Mouse (Mus musculus): ENCODE data around the gene Olfr656. TPM values are rescaled to one million over a fixed set of nuclear protein-coding genes. Genes with fewer than 3 reads are reported as not detected.

Gene Olfr656
- polyA plus RNA-seq (2015; fragmentation: Nextera tagmentation; extraction: Ambion mirVana), result not detected in 2 replicates

DNA sequence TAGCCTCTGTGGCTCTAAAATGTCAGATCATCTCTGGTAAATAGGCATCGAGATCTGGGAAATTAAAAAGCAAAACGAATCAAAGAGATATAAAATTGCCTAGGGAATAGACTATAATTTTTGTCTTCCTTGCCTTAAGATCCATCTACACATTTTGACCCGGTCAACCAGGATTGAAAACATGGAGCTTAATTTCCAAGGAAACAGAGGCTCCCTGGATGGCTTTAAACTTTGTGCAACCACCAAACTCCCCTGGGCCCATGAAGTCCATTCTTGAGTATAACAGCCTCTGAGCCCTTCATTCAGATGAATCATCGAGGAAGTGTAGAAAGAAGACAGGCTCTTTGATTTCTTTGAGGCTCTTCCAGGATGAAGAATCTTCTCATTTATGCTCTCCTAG is at the start of gene Olfr656:
Olfr656 (plus strand) TSS at position 301 of the 400 bp plus-strand sequence.

DNA sequence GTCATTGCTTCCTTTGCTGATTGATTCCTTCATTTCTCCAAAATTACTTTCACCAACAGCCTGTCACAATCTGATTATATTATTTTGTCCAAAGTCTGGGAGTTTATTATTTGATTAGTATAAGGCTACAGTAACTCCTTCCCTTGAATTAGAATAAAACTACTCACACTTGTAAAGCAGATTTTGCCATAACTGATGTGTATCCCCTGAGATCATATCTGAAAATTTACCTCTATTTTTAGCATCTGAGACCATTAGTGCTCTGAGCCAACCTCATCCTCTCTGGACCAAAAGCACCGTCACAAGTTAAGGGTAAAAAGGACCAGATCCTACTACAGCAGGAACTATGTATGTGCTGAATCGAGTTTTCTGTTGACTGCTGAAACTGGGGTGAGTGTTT is 36.7 kb upstream of the Olfr656 start, which contains the start of gene Olfr653:
Olfr653 (plus strand) TSS at position 301 of the 400 bp plus-strand sequence.

DNA sequence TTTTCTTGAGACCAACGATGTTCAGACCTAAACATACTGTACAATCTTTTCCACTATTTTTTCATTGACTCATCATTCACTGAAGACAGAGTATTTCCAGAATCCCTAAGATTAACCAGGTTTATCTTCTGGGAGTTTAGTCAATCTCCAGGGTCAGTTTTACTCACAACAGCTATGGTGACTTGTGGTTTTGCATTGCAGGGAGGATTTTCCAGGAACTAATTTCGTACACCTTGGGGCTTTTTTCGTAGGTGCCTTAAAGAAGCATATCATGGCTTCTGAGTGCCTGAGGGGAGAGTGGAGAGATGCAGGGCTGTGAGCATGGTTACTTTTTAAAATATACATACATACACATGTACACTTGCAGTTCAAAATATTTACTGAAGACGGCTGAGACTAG is 27.0 kb upstream of the Olfr656 start, which contains the start of gene Olfr654:
Olfr654 (plus strand) TSS at position 301 of the 400 bp plus-strand sequence.

DNA sequence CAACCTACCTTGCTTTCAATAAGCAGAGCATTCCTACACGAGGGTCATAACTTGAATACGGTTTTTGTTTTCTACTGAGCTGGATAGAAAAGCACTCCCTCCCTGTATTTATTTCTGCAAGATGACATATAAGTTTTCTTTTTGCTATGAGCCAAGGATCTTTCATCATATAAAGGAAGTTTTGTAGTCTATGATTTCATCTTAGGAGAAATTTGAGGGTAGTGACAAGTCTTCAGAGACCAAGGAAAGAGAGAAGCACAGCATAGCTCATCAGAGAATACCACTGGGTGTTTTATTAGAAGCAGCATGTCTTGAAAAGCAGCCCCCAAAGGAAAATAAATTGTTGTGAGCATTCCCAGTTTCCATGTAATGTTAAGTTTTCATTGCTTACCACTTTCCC is 12.1 kb upstream of the Olfr656 start, which contains the start of gene Olfr655:
Olfr655 (minus strand) TSS at position 101 of the 400 bp plus-strand sequence.

DNA sequence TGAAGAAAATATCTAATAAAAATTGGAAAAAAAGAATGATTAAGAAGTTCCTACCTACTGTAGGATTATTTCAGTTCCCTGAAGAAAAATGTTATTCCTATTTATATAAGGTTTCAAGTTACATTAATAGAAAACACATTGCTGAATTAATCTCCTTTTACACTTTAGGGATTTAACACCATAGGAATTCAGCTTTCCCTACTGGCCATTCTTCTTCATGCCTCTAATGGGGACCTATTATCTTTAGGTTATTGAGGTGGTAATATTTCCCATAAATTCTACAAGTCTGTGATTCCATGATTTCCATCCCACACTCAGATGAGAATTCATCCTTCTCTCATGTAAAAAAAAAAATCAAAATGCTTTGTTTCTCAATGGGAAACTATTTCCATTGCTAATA is 10.7 kb downstream of the Olfr656 start, which contains the start of gene Olfr657:
Olfr657 (plus strand) TSS at position 301 of the 400 bp plus-strand sequence.

DNA sequence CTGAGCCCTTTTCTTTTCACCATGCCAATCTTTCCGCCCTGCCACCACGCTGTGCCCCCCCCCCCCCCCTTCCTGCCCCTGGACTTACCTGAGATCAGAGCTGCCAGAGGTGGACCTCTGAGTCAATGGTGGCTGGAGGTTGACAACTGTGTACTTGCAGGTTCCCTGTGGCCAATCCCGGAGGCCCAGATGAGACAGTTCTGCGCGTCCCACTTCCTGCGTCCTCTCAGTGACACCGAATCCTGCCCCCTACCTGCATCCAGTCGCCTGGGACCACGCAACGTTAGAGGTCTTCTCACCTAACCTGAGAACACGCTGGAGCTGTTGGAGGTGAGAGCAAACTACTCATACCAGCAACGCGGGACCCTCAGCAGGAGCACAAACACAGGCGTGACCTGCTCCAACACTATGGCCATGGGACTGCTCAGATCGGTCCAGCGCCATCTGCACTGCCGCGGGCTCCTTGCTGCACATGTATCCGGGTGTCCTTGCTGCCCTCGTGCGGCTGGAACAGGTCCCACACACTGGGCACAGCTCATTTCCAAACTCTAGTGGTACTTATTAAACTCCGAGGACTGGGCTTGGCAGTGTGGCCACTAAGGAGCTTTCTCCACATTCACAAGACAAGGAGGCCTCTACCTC is 33.2 kb downstream of the Olfr656 start, which contains the start of gene Olfr658:
Olfr658 (minus strand) TSS at position 465 of the 642 bp plus-strand sequence.

DNA sequence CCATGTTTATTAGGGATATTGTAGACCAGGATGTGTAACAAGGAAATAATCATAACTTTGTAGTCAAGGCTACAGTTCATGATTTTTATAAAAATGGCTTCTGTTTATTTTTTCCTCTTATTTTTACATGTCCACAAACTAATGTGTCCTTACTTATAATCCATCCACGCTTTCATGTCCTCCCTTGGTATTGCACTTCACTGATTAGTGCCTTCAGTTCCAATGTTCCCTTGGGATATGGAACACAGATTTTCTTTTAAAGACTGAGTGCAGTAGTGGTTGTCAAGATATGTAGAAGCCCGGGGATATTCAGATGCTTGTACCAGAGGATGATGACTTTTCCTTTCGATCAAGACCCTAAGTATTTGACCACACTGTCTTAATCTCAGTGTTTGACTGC is 52.7 kb downstream of the Olfr656 start, which contains the start of gene Olfr659:
Olfr659 (plus strand) TSS at position 301 of the 400 bp plus-strand sequence.

Other genes with a start within 250 kb of the Olfr656 start
- 0.14 and 0.67 TPM in 2 replicates for gene Trim30b, start 244.1 kb upstream of the Olfr656 start, polyA plus RNA-seq (2015; fragmentation: Nextera tagmentation; extraction: Ambion mirVana)
- 0.33 and 0.45 TPM in 2 replicates for gene Trim30c, start 213.1 kb upstream of the Olfr656 start, polyA plus RNA-seq (2015; fragmentation: Nextera tagmentation; extraction: Ambion mirVana)
- gene Trim30a, start 148.8 kb upstream of the Olfr656 start, polyA plus RNA-seq (2015; fragmentation: Nextera tagmentation; extraction: Ambion mirVana), result 2.1 and 3.0 TPM in 2 replicates
- 2.0 and 2.2 TPM in 2 replicates for gene Trim30d, start 106.1 kb upstream of the Olfr656 start, polyA plus RNA-seq (2015; fragmentation: Nextera tagmentation; extraction: Ambion mirVana)
- not detected in 2 replicates for gene Olfr651, start 63.8 kb upstream of the Olfr656 start, polyA plus RNA-seq (2015; fragmentation: Nextera tagmentation; extraction: Ambion mirVana)
- not detected in 2 replicates for gene Olfr652, start 53.1 kb upstream of the Olfr656 start, polyA plus RNA-seq (2015; fragmentation: Nextera tagmentation; extraction: Ambion mirVana)
- not detected in 2 replicates for gene Olfr653, start 36.6 kb upstream of the Olfr656 start, polyA plus RNA-seq (2015; fragmentation: Nextera tagmentation; extraction: Ambion mirVana)
- gene Olfr654, start 26.9 kb upstream of the Olfr656 start, polyA plus RNA-seq (2015; fragmentation: Nextera tagmentation; extraction: Ambion mirVana), result not detected in 2 replicates
- gene Olfr655, start 12.2 kb upstream of the Olfr656 start, polyA plus RNA-seq (2015; fragmentation: Nextera tagmentation; extraction: Ambion mirVana), result not detected in 2 replicates
- not detected in 2 replicates for gene Olfr657, start 10.8 kb downstream of the Olfr656 start, polyA plus RNA-seq (2015; fragmentation: Nextera tagmentation; extraction: Ambion mirVana)
- gene Olfr658, start 33.4 kb downstream of the Olfr656 start, polyA plus RNA-seq (2015; fragmentation: Nextera tagmentation; extraction: Ambion mirVana), result not detected in 2 replicates
- gene Olfr659, start 52.8 kb downstream of the Olfr656 start, polyA plus RNA-seq (2015; fragmentation: Nextera tagmentation; extraction: Ambion mirVana), result not detected in 2 replicates
- not detected in 2 replicates for gene Olfr661, start 72.5 kb downstream of the Olfr656 start, polyA plus RNA-seq (2015; fragmentation: Nextera tagmentation; extraction: Ambion mirVana)
- not detected in 2 replicates for gene Usp17le, start 163.5 kb downstream of the Olfr656 start, polyA plus RNA-seq (2015; fragmentation: Nextera tagmentation; extraction: Ambion mirVana)
- gene Usp17lb, start 228.6 kb downstream of the Olfr656 start, polyA plus RNA-seq (2015; fragmentation: Nextera tagmentation; extraction: Ambion mirVana), result not detected in 2 replicates
- gene Usp17la, start 243.1 kb downstream of the Olfr656 start, polyA plus RNA-seq (2015; fragmentation: Nextera tagmentation; extraction: Ambion mirVana), result not detected in 2 replicates